Mouse (Mus musculus) mouse trophoblast stem cell (cell line): ENCODE measurements around the gene Hils1.

Experiments used
- in situ Hi-C, 2 experiments: fragments of 300-500 bp; cut with MseI, MboI; formaldehyde crosslinking; loops; 2 replicates in 1 of 2; 3 replicates in 1 of 2; pipeline ENCODE4 v1.15.1; 2025

Hils1 gene

DNA sequence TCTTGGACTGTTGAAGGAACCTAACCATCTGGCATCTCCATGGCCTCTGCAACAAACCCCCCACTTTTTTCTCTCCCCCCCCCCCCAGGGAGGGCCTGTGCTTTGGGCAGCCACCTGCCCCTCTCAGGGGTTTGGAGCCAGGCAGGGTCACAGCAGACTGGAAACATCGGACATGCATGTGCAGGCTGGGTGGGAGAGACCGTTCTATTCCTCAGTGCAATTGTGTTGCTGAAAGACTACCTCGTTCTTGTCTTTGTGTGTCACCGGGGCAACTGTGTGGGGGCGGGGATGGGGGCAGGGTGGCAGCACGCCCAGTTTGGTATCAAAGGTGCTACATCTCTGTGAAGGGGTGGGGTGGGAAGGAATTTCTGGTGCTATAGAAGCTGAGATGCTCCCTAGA is 15.2 kb upstream of the Hils1 start:
- in situ Hi-C loops, result no loop called here

DNA sequence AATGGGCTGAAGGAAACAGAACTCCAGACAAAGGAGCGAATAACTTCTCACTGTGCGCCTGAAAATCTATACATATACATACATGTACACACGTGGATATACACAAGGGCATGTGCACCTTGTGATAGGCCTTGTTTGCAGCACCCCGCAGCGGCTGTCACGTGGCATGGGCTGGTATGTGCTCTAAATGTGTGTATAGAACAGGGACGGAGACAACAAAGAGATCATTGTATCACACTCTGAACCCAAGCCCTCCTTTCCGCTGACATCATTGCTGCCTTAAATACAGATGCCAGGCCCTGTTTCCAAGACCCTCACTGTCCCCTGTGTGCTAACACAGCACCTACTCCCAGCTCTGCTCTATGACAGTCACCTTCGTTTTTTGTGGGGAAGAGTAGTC is 12.3 kb upstream of the Hils1 start:
- in situ Hi-C loops, result no loop called here

- in situ Hi-C loops, result no loop called here
Measured at GRCm38 (mm10) chr11:94957693-94958064, 9.7 kb upstream of the Hils1 start.

GRCm38 (mm10) chr11:94958065-94958858 is 9.1 kb upstream of the Hils1 start:
- in situ Hi-C loops, result no loop called here

DNA sequence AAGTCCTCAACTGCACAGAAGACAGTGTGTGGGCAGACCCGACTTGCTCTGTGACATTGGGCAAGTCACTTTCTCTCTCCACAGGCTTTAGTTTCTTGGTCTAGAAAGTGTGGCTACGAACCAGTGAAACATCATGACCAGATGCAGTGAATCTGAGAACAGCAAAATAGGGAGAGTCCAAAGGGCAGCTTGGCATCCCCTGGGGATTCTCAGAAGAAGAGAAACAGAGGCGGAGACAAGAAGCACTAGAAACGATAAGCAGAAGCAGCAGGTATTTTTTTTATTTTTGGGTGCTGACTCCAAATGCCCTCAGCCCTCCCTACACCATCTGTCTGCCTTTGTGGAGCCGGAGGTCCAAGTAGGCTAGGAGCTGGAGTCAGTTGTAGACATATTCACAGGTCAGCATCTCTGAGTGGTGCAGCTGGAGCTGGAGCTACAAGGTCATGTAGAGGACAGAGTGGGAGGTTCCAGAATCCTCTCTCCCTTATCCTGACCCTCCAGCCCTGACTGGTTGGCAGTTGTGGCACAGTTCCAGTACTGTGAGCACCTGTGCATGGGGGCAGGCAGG is 4.8 kb upstream of the Hils1 start:
- in situ Hi-C loops, result loop anchor here (5.0 kb wide), 1 partner anchor 1430 kb away; no protein-coding TSS in a partner anchor

- in situ Hi-C loops, result no loop called here
Measured at GRCm38 (mm10) chr11:94968187-94968586, 794 bp downstream of the Hils1 start.

- in situ Hi-C loops, result loop anchor here (5.0 kb wide), 1 partner anchor 32 kb away; the partner anchor contains the start of gene Col1a1 (in 2 of the 2)
Measured at GRCm38 (mm10) chr11:94969709-94970108, 2.3 kb downstream of the Hils1 start.

- in situ Hi-C loops, result loop anchor here (5.0 kb wide), 1 partner anchor 33 kb away; the partner anchor contains the start of gene Col1a1 (in 2 of the 2)
Measured at GRCm38 (mm10) chr11:94970210-94970943, 3.0 kb downstream of the Hils1 start.

- in situ Hi-C loops, result loop anchor here (5.0 kb wide), 1 partner anchor 35 kb away; the partner anchor contains the start of gene Col1a1 (in 2 of the 2)
Measured at GRCm38 (mm10) chr11:94971895-94972615, 4.7 kb downstream of the Hils1 start.

DNA sequence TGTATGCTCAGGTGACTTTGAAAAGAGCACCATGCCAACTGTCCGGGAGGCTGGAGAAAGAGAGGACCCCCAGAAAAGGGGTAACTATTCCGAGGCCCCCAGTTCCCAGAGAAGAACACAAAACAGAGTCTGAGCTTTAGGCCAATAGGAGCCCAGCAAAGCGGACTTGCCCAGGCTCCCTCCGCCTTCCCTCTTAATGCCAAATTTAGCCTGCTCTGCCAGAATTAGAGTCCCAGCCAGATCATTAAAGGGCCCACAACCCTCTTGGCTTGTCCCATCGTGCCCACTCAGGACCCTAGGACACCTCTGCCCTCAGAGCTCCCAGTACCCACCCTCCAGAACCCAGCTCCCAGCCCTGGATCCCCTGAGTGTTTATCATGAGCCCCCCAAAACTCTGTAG is 5.5 kb downstream of the Hils1 start:
- in situ Hi-C loops, result loop anchor here (5.0 kb wide), 1 partner anchor 36 kb away; the partner anchor contains the start of gene Col1a1 (in 2 of the 2)

DNA sequence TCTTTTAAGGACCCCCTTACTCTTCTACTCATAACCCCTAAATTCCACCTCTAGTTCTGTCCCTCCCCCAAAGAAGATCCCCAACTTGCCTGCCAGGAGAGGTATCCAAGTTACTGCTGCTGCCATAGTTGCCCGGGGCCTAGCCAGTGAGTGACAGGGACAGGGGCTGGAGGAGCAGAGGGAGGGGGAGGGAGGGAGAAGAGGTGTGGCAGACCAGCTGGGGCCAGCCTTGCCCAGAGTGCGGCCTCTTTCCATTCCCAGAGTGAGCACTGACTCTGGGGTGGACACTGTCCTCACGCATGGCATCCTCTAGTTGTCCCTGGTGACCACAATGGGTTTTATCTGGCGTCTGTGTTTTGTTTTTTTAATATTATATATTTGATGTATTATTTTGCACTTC is 5.9 kb downstream of the Hils1 start:
- in situ Hi-C loops, result loop anchor here (5.0 kb wide), 1 partner anchor 36 kb away; the partner anchor contains the start of gene Col1a1 (in 2 of the 2)

GRCm38 (mm10) chr11:94974951-94975350 is 7.6 kb downstream of the Hils1 start:
- in situ Hi-C loops, result loop anchor here (5.0 kb wide), 1 partner anchor 38 kb away; the partner anchor contains the start of gene Col1a1 (in 2 of the 2)

GRCm38 (mm10) chr11:94976199-94976598 is 8.8 kb downstream of the Hils1 start, which contains the start of gene Sgca:
TSS of gene Sgca (minus strand) at chr11:94976327.
- in situ Hi-C loops, result no loop called here

DNA sequence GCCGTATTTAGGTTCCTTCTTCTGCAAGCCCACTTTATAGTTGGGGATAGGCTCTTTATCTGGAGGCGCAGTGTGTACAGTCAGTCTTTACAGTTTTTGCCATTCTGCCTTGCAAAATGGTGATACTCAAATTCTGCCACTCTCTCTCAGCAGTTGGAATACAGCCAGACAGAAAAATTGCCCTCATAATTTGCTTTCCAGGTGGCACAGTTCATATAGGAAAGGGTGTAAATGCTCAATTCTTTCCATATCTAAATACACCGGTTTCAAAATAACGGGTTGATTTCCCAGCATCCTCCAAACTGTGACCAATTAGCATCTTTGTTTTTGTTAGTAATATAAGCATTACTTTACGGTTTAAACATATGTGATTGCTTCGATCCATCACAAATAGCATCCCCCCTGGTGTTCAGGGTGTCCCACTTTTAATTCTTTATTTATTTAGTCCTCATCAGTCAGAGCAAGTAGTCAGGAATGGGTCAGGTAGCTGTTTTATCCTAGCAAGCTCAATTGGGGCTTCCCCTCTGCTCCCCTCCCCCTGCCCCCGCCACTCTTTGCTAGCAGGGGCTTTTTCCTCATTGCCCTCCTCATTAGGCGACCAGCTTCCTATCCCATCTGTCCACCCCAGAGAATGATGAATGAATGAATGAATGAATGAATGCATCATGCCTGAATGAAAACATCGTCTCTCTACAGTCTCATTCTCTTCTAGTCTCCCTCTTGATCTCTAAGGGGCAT is 11.0 kb downstream of the Hils1 start:
- in situ Hi-C loops, result no loop called here

DNA sequence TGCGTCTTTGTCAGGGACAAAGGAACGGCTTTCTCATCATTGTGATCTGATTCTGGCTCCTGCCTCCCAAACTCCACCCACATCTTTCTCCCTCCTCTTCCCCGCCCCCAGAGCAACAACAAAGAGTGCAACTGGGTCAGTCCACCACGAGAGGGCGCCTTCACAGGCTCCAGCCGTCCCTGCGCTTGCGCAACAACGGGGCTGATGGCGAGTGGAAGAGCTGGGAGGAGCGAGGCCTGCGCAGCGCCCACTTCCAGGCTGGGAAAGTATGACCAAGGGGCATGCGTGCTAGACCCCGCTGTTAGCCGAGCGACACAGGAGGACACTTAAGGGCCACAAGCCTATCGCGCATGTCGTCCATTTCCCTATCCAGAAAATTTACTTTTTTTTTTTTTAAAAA is 11.6 kb downstream of the Hils1 start:
- in situ Hi-C loops, result no loop called here

DNA sequence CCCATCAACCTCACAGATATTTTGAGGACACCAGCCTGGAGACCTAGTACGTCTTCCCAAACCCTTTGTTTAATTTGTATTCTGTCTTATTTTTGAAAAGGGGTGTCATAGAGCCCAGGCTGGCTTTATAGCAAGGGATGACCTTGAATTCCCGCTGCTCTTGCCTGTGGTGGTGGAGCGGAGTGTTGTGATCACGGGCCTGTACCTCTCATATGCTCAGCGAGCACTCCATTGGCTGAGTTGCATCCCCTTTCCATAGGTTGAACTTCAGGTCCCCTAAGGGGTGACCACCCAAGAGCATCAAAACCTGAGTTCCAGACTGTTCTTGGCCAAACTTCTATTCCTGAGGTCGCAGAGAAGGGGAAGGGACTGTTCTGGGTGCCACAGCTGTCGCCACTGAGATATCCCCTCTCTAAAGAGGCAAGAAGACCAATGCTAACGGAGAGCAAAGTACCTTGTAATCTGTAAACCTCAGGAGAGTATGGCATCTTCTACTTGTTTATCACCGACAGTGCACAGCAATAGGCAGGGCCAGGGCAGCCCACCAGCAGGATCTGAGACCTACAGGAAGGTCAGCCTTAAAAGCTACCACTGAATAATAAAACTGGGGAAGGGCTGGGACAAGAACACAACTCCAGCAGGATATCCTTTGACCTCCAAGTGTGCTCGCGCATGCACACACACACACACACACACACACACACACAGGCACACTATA is 12.2 kb downstream of the Hils1 start:
- in situ Hi-C loops, result no loop called here

DNA sequence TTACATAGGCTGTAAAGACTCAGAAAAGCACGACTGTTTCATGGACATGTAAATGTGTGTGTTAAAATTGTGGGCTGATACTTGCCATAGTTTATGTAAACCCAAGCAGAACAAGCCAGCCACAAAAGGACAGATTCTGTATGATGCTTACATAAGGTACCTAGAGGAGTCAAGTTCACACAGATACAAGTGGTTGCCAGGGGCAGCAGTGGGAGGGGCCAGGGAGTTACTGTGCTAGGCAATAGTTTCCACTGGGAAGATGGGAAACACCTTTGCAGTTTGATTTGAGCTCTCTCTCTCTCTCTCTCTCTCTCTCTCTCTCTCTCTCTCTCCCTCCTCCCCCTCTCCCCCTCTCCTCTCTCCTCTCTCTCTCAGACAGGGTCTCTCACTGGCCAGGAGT is 17.7 kb downstream of the Hils1 start:
- in situ Hi-C loops, result no loop called here

GRCm38 (mm10) chr11:94985822-94986221 is 18.4 kb downstream of the Hils1 start:
- in situ Hi-C loops, result no loop called here

- in situ Hi-C loops, result no loop called here
Measured at GRCm38 (mm10) chr11:94986435-94986834, 19.0 kb downstream of the Hils1 start.

DNA sequence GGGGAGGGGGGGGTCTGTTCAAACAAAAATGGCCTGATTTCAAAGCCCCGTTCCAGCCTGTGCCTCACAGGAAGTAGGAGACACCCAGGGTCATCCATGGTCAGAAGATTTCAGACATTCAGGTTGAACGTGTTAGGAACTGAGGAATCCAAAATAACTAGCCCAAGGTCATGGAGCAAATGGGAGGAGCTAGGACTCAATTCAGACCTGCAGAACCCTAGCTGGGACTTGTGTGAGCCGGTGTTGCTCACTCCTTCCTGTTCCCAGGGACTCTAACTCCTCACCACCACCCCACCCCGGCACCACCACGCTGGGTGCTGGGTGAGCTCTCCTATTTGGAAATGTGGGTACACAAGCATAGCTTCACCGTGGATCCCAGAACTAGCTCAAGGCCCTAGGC is 19.9 kb downstream of the Hils1 start:
- in situ Hi-C loops, result no loop called here
